Mouse (Mus musculus) intestine, embryonic 15.5 days (tissue): ENCODE measurements around the gene Icam4. TPM values are rescaled to one million over a fixed set of nuclear protein-coding genes. Genes with fewer than 3 reads are reported as not detected.
"Not testable (repeated sequence)": the region's sequence is repeated elsewhere in the genome, so short reads cannot be mapped to it uniquely, and the experiment has no call there.

Experiments used
- ATAC-seq: fragments of 200-750 bp; cut with Nextera tagmentation; 2 replicates; pipeline ENCODE4 v1.8.0; 2017; ENCODE audit warnings: moderate TSS enrichment, moderate library complexity
- H3K27ac ChIP-seq: fragments of 300-500 bp; sonication (generic); 2 replicates; pipeline ENCODE4 v1.5.1; 2015; ENCODE audit warnings: mild to moderate bottlenecking, inconsistent platforms
- H3K27me3 ChIP-seq: fragments of 300-500 bp; sonication (generic); replicated peaks from 2 replicates; pipeline ENCODE4 v1.6.1; 2015; ENCODE audit warnings: inconsistent platforms
- H3K36me3 ChIP-seq: fragments of 300-500 bp; sonication (generic); 2 replicates; pipeline ENCODE4 v1.6.1; 2015; ENCODE audit warnings: inconsistent platforms
- H3K4me1 ChIP-seq: fragments of 300-500 bp; sonication (generic); replicated peaks from 2 replicates; pipeline ENCODE4 v1.6.1; 2015; ENCODE audit warnings: inconsistent platforms
- H3K4me2 ChIP-seq: fragments of 300-500 bp; sonication (generic); replicated peaks from 2 replicates; pipeline ENCODE4 v1.6.1; 2015; ENCODE audit warnings: mild to moderate bottlenecking, inconsistent platforms
- H3K4me3 ChIP-seq: fragments of 300-500 bp; sonication (generic); replicated peaks from 2 replicates; pipeline ENCODE4 v1.5.1; 2015; ENCODE audit warnings: inconsistent platforms
- H3K9ac ChIP-seq: fragments of 300-500 bp; sonication (generic); 2 replicates; pipeline ENCODE4 v1.6.1; 2015; ENCODE audit warnings: inconsistent platforms
- H3K9me3 ChIP-seq: fragments of 300-500 bp; sonication (generic); 2 replicates; pipeline ENCODE4 v1.6.1; 2016; ENCODE audit warnings: inconsistent platforms
- WGBS: fragments of 180-500 bp; shearing (Covaris S2); methylation state at CpG from one replicate; pipeline ENCODE4 v1.1.7; 2015; 5-methylcytosine and 5-hydroxymethylcytosine counted together
- polyA plus RNA-seq: library from polyadenylated mRNA; unstranded; fragments of >200 nt; fragmentation: Nextera tagmentation; extraction: Ambion mirVana; gene quantifications from 2 replicates; pipeline ENCODE4 v1.2.1, GENCODE M21; 2015

Gene Icam4
- polyA plus RNA-seq, 1 experiment from 2014 or later: 2.9 TPM

- Histone ChIP-seq H3K9ac (no peak overlapping the region), H3K4me1 (peaks cover 19% of the 10 kb centered on the region), H3K4me3 (no peak overlapping the region), H3K4me2 (no peak overlapping the region), H3K27me3 (peaks cover 29% of the 10 kb centered on the region), H3K27ac (no peak overlapping the region), H3K9me3 (no peaks in the 10 kb centered on the region), H3K36me3 (no peaks in the 10 kb centered on the region)
- no peak for ATAC-seq
- WGBS: 34% methylated on average over 4 of the region's 4 CpGs
Measured at GRCm38 (mm10) chr9:21041308-21041707, 12.1 kb downstream of the Icam4 start.

DNA sequence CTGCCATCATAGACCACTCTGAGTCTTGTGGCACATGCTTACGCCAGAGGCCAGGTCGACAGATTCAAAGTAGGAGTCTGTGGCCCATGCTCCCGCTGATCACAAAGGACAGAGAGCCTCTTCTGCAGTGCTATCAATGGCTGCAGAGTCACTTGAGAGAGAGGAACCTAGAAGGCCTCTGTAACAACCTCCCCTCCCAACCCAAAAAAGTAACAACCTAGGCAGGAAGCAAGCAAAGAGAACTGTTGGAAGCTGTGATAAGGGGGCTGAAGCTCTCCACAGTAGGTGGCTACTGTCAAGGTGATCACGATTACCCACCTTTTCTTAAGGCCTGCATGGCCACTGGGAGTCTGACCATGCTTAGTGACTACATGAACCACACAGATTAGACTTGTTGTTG is 14.4 kb downstream of the Icam4 start:
- Histone ChIP-seq H3K9me3 (no peaks in the 10 kb centered on the region), H3K27ac (no peak overlapping the region), H3K4me2 (no peak overlapping the region), H3K9ac (no peak overlapping the region), H3K27me3 (peaks cover 7% of the 10 kb centered on the region), H3K4me1 (peaks cover under 1% of the 10 kb centered on the region; the same call in 1 of the 2 replicates), H3K36me3 (no peaks in the 10 kb centered on the region), H3K4me3 (no peak overlapping the region)
- ATAC-seq: no peak
- 81% methylated on average over 4 of the region's 4 CpGs for WGBS

GRCm38 (mm10) chr9:21044785-21045184 is 15.6 kb downstream of the Icam4 start:
- not testable (repeated sequence) for H3K4me1 ChIP-seq, H3K4me2 ChIP-seq, H3K27ac ChIP-seq, H3K4me3 ChIP-seq, ATAC-seq, H3K36me3 ChIP-seq, H3K9ac ChIP-seq, H3K9me3 ChIP-seq, H3K27me3 ChIP-seq
- 54% methylated on average over 1 of the region's 1 CpGs for WGBS

DNA sequence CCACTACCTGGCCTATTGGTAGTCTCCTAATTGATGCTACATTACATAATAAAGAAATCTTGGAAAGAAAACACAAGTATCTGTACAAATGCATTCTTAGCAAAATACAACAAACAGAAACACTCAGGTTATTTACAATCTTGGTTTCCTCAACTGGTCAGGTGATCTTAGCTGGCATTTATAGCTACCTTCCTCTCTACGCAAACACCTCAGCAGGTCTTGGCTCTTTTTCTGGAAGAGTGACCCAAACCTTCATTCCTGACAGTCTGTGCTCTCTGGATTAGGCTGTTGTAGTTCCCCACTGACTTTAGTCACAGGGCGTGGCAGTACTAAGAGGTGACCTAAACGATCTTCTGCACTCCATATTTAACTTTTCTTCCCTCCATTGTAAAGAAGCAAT is 16.1 kb downstream of the Icam4 start:
- H3K4me3 ChIP-seq: no peak overlapping the region
- no peak overlapping the region for H3K4me2 ChIP-seq
- peaks cover 2% of the 10 kb centered on the region; the same call in 1 of the 2 replicates for H3K27me3 ChIP-seq
- H3K27ac ChIP-seq: no peak overlapping the region
- 72% methylated on average over 3 of the region's 3 CpGs for WGBS
- no peaks in the 10 kb centered on the region for H3K36me3 ChIP-seq
- H3K9me3 ChIP-seq: no peaks in the 10 kb centered on the region
- no peaks in the 10 kb centered on the region for H3K4me1 ChIP-seq
- H3K9ac ChIP-seq: no peak overlapping the region
- no peak for ATAC-seq

DNA sequence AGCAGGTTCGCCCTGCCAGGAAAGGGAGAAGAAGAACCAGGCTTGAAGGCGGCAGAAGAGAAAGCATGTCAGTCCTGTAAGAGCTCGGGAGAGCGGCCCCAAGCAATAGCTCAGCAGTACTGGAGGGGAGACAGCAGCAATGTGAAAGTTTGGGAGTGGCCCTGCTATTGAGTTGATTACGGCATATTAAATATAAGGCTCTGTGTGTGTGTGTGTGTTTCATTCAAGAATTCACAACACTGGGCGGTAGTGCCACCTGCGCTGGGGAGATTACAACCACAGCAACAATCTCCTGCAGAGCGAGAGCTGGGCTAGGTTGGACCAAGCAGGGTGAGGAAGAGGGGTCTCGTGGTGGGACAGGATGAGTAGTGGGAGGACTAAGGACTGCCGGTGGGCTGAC is 22.4 kb downstream of the Icam4 start:
- ATAC-seq: no peak
- Histone ChIP-seq H3K36me3 (no peaks in the 10 kb centered on the region), H3K4me3 (no peak overlapping the region), H3K27ac (no peak overlapping the region), H3K9me3 (no peaks in the 10 kb centered on the region), H3K4me1 (no peaks in the 10 kb centered on the region), H3K27me3 (no peaks in the 10 kb centered on the region), H3K9ac (no peak overlapping the region), H3K4me2 (no peak overlapping the region)
- 61% methylated on average over 10 of the region's 10 CpGs for WGBS

DNA sequence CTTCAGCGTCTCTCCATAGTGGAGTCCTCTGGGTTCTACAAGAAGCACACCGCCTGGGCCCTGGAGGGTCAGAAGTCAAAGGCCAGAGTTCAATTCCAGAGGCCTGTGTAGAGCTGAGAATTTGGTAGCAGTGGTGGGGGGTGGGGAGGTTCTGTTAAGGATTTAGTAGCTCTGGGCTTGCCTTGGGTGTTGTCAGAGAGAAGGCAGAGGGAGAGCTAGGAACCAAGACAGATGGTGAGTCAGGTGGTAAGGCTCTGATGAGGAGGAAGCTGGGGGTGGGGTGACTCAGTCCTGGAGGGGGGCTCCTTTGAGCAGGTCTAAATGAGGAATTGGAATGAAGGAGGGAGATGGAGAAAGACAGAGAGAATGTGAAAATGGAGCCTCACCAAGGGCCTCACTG is 33.8 kb downstream of the Icam4 start:
- H3K9me3 ChIP-seq: no peaks in the 10 kb centered on the region
- no peak for ATAC-seq
- H3K4me2 ChIP-seq: no peak overlapping the region
- no peak overlapping the region for H3K9ac ChIP-seq
- H3K4me3 ChIP-seq: no peak overlapping the region
- no peaks in the 10 kb centered on the region for H3K4me1 ChIP-seq
- peaks cover 8% of the 10 kb centered on the region for H3K36me3 ChIP-seq
- no peak overlapping the region for H3K27ac ChIP-seq
- H3K27me3 ChIP-seq: no peaks in the 10 kb centered on the region
- 79% methylated on average over 2 of the region's 2 CpGs for WGBS

GRCm38 (mm10) chr9:21067006-21067684 is 38.0 kb downstream of the Icam4 start, which contains the start of gene Zglp1:
Zglp1 (minus strand) TSS chr9:21067093.
- no peaks in the 10 kb centered on the region for H3K27me3 ChIP-seq
- H3K27ac ChIP-seq: no peak within 1 kb of the TSS
- H3K36me3 ChIP-seq: peaks cover 8% of the 10 kb centered on the region
- no peak for ATAC-seq
- no peaks in the 10 kb centered on the region for H3K4me1 ChIP-seq
- 83% methylated on average over 27 of the region's 27 CpGs for WGBS
- no peak within 1 kb of the TSS for H3K4me3 ChIP-seq
- H3K4me2 ChIP-seq: no peak within 1 kb of the TSS
- no peaks in the 10 kb centered on the region for H3K9me3 ChIP-seq
- H3K9ac ChIP-seq: no peak within 1 kb of the TSS

DNA sequence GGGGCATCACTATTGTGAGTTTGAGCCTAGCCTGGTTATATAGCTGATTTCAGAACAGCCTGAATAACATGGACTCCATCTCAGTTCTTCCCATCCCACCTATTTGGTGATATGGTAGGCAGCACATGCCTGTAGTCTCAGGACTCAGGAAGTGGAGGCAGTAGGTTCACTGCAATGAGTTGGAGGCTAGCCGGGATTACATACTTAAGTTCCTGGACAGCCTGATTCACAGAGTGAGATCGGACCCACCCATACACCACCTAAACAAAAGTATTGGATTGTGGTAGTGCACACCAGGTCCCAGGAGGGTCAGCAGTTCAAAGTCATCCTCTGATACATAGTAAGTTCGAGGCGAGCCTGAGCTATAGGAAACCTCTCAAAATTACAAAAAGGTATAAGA is 43.5 kb downstream of the Icam4 start:
- no peaks in the 10 kb centered on the region for H3K9me3 ChIP-seq
- WGBS: 9% methylated on average over 4 of the region's 4 CpGs
- H3K4me3 ChIP-seq: peak overlapping the region; percentile 85
- peak overlapping the region; percentile 80 for H3K9ac ChIP-seq
- H3K27ac ChIP-seq: peak overlapping the region; percentile 87
- ATAC-seq: peak; percentile 34
- H3K4me1 ChIP-seq: 0 out of 2 replicates have a peak, but pooled peaks cover 6% of the 10 kb centered on the region
- no peaks in the 10 kb centered on the region for H3K27me3 ChIP-seq
- peaks cover 18% of the 10 kb centered on the region for H3K36me3 ChIP-seq
- peak overlapping the region; percentile 75 for H3K4me2 ChIP-seq

GRCm38 (mm10) chr9:21073044-21073840 is 44.1 kb downstream of the Icam4 start, which contains the start of the genes Gm49373 and Fdx1l:
Gm49373 (minus strand) TSS chr9:21073096.
Fdx1l (minus strand) TSS chr9:21073614.
- Histone ChIP-seq H3K4me2 (peak within 1 kb of the TSS; percentile 75), H3K27me3 (no peaks in the 10 kb centered on the region), H3K36me3 (peaks cover 24% of the 10 kb centered on the region), H3K9me3 (no peaks in the 10 kb centered on the region), H3K9ac (peak within 1 kb of the TSS; percentile 80), H3K4me1 (0 out of 2 replicates have a peak, but pooled peaks cover 6% of the 10 kb centered on the region), H3K4me3 (peak within 1 kb of the TSS; percentile 85), H3K27ac (peak within 1 kb of the TSS; percentile 87)
- ATAC-seq: peak; percentile 96
- WGBS: 2% methylated on average over 58 of the region's 58 CpGs

GRCm38 (mm10) chr9:21074173-21074572 is 45.0 kb downstream of the Icam4 start:
- ATAC-seq: no peak
- Histone ChIP-seq H3K27me3 (no peaks in the 10 kb centered on the region), H3K9ac (no peak overlapping the region), H3K27ac (no peak overlapping the region), H3K4me2 (no peak overlapping the region), H3K4me3 (no peak overlapping the region), H3K9me3 (no peaks in the 10 kb centered on the region), H3K36me3 (peaks cover 34% of the 10 kb centered on the region), H3K4me1 (0 out of 2 replicates have a peak, but pooled peaks cover 6% of the 10 kb centered on the region)
- WGBS: 74% methylated on average over 1 of the region's 1 CpGs

DNA sequence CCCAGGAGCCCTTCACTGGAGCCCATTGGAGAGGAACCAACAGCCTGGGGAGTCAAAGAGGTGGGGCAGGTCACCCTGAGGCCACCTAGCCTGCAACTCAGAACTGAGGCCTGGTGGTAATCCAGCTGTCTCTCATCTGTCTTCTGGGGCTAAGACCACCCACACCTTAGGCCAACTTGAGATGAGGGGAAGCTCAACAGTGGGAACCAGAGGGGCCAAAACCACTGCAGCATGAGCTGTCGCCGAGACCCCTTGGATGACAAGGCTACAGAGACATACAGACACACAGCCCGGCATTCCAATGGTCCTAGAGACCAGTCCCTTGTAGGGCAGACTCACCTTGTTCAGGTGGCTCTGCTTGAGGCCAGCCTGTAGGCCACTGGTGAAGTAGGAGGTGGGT is 46.5 kb downstream of the Icam4 start:
- no peak for ATAC-seq
- H3K9me3 ChIP-seq: no peaks in the 10 kb centered on the region
- no peak overlapping the region for H3K4me3 ChIP-seq
- 88% methylated on average over 3 of the region's 3 CpGs for WGBS
- H3K9ac ChIP-seq: no peak overlapping the region
- no peaks in the 10 kb centered on the region for H3K27me3 ChIP-seq
- H3K36me3 ChIP-seq: peaks cover 48% of the 10 kb centered on the region
- H3K4me2 ChIP-seq: no peak overlapping the region
- 0 out of 2 replicates have a peak, but pooled peaks cover 6% of the 10 kb centered on the region for H3K4me1 ChIP-seq
- H3K27ac ChIP-seq: no peak overlapping the region
